Mouse (Mus musculus) liver, postnatal 0 days (tissue): ENCODE measurements around the gene Lrsam1.

ENCODE experiments used
- CTCF ChIP-seq: sonication (generic); IDR thresholded peaks from 2 replicates; pipeline ENCODE4 v1.5.1; 2016; ENCODE audit warnings: antibody characterized with exemption, low read depth
- EP300 ChIP-seq: IDR thresholded peaks from 2 replicates; pipeline ENCODE4 v1.6.1; 2016; ENCODE audit warnings: antibody characterized with exemption, low read depth, mild to moderate bottlenecking

DNA sequence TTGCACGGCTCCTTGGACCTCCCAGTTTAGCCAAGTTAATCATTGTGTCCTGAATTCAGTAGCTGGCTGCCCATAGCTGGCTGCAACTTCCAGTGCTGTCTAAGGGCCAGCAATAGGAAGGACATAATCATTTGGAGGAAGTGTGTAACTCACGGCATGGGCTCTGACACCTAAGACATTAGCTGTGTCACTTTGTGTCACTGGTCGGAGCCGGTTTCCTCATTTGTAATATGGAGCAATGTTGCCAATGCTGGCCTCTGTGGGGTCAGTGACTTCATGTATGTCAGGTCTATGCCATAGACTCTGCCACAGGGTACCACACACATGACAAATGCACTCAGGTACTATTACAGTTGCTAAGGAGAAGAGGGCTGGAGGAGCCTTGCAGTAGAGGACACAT lies 1.1 kb downstream of the Lrsam1 start:
- TF ChIP-seq CTCF (no peak), EP300 (no peak)
